Mouse (Mus musculus) heart, postnatal 14 days (tissue): Measurements from ENCODE around the gene Uevld. TPM values are rescaled to one million over a fixed set of nuclear protein-coding genes. Genes with fewer than 3 reads are reported as not detected.
A peak's percentile ranks its signal among the peaks of the same experiment; 100 is the strongest.
"Not testable (repeated sequence)": the region's sequence is repeated elsewhere in the genome, so short reads cannot be mapped to it uniquely, and the experiment has no call there.

ENCODE experiments used
- DNase-seq, 2 experiments: peaks; one replicate each; pipeline ENCODE4 v3.0.0; 2021 to 2022
- intact Hi-C: fragments of 180-260 bp; cut with DNase I; formaldehyde crosslinking; loops from one replicate; pipeline ENCODE4 v1.15.1; 2025
- long read RNA-seq, 2 experiments: library from polyadenylated mRNA; stranded (forward); transcript quantifications; one replicate each; pipeline ENCODE4 v2.0.0; 2021
- total RNA-seq, 2 experiments: library from RNA; stranded (reverse); gene quantifications; 2 replicates each; pipeline ENCODE4 v1.2.3; 2021

The Uevld gene
- 1 to 10 TPM; 8.1 to 9.7 TPM for total RNA-seq
- long read RNA-seq, experiment 1, full-length matches to known transcripts: 2 of 3 reads
- long read RNA-seq, experiment 1, partial matches to known transcripts: 0 of 3 reads
- long read RNA-seq, experiment 1, other reads (novel, unspliced or antisense): 1 of 3 reads
- long read RNA-seq, experiment 2, full-length matches to known transcripts: 6 of 9 reads
- long read RNA-seq, experiment 2, partial matches to known transcripts: 0 of 9 reads
- long read RNA-seq, experiment 2, other reads (novel, unspliced or antisense): 3 of 9 reads

DNA sequence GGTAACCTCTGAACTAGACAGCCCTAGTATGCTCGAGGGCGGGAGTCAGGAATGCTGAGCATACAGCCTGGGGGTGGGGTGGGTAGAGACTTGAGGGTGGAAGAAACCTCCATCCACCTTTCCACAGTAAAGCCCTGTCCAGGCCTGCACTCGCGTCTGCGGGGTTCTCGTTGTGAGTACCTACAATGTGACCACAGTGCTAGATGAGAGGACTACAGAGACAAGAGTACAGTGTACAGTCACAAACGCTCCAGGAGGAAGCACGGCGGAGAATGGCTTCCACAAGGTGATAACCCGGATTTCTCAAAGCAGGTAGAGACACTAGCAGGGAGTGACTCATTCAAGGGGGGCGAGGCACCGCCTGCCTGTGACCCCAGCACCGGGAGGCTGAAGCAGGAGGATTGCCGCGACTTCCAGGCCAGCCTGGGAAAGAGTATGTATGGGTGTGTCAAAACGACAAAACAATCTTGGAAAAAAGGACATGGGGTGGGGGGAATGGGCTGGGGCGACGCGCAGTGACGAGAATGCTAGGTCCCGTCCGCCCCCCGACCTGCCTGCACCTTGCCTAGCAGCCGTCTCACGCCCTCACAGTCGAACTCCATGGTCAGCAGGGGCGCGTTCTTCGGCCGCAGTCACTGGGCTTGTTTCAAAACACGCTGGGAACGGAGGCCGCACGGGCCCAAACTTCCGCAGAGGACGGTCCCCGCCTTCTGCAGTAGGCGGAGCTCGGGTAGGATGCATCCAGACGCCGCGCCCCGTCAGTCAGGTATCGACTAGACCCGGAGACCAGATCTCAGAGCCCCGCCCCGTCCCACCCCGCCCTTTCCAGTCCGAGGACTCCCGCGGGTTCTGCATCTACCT, at the start of gene Uevld:
Gene Uevld, minus strand, starts transcription at position 697 of the 861 bp plus-strand sequence.
- DNase-seq: peak; percentile 94 to 95
- intact Hi-C loops: no loop called here

DNA sequence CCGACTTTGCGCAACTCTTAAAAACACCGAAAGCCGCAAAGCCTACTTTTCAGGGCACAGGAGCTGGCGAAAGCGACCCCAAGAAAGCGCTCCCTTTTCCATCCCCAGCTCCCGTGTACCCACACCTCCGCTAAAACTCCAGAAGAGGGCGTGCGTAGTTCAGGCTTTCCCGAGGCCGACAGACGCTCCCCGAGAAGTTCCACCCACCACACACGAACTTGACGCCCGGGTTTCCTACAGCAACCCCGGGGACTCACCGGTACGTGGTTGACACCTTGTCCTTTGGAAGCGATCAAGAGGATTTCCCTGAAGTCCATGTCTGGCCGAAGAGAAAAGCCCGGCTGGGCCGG, 49.5 kb upstream of the Uevld start:
- DNase-seq: no peak
- intact Hi-C loops: loop anchor here (5.0 to 10.0 kb wide), 3 partner anchors 160 to 293 kb away; partner anchors contain the start of genes Gtf2h1, Hps5, Saa3 and Saal1

- intact Hi-C loops: loop anchor here (5.0 to 10.0 kb wide), 3 partner anchors 160 to 292 kb away; partner anchors contain the start of genes Gtf2h1, Hps5, Saa3 and Saal1
- DNase-seq: no peak
These were observed 48.9 kb upstream of the Uevld start for GRCm38 (mm10) chr7:47007109-47007780.

DNA sequence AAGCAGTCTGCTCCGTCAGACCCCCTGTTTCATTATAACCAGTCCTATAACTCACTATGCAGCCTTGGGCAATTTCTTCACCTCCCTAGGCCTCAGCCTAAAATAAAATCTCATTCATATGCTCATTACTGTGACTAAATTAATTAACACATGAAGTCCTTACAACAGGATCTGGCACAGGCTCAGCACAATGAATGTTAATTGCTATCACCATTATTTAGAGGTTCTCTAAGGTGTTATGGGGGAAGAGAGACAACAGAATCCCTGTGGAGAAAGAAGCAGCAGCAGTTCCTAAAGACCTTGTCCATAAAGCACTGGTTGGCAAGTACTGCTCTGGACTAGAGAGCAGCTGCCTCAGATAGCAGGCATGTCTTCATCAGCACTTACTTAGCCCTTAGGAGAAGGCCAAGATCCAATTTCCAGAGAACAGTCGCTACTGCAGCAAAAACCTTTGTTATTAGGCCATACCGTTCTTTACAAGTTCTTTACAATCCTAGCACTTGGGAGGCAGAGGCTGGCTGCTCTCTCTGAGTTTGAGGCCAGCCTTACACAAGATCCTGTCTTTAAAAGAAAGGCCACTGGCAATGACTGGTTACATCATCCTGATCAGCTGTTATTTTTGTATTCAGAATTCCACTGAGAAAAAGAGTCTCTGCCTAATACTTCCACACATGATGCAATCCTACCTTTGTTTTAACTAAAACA, 45.2 kb upstream of the Uevld start:
- intact Hi-C loops: loop anchor here (10.0 kb wide), 1 partner anchor 289 kb away; the partner anchor contains the start of genes Saa3 and Saal1

GRCm38 (mm10) chr7:47001900-47002275, 43.6 kb upstream of the Uevld start:
- DNase-seq: no peak
- intact Hi-C loops: loop anchor here (10.0 kb wide), 1 partner anchor 287 kb away; the partner anchor contains the start of genes Saa3 and Saal1

More for the DNA sequence above, 45.2 kb upstream of the Uevld start:
- DNase-seq: no peak

- intact Hi-C loops: loop anchor here (10.0 kb wide), 1 partner anchor 287 kb away; the partner anchor contains the start of genes Saa3 and Saal1
- no peak for DNase-seq
These were observed 43.0 kb upstream of the Uevld start for GRCm38 (mm10) chr7:47001125-47001899.

DNA sequence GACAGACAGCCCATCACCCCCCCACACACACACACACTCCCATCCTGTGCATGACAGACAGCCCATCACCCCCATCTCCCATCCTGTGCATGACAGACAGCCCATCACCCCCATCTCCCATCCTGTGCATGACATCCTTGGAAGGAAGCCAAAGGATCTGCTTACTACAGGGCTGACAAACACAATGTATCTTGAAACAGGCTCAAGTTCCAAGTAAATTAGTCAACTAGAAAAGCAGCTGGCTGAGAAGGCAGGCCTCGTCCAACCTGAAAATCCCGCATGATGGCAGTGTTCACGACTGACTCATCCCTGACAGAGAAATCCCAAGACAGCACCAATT, 42.3 kb upstream of the Uevld start:
- DNase-seq: no peak
- intact Hi-C loops: loop anchor here (10.0 kb wide), 1 partner anchor 286 kb away; the partner anchor contains the start of genes Saa3 and Saal1

DNA sequence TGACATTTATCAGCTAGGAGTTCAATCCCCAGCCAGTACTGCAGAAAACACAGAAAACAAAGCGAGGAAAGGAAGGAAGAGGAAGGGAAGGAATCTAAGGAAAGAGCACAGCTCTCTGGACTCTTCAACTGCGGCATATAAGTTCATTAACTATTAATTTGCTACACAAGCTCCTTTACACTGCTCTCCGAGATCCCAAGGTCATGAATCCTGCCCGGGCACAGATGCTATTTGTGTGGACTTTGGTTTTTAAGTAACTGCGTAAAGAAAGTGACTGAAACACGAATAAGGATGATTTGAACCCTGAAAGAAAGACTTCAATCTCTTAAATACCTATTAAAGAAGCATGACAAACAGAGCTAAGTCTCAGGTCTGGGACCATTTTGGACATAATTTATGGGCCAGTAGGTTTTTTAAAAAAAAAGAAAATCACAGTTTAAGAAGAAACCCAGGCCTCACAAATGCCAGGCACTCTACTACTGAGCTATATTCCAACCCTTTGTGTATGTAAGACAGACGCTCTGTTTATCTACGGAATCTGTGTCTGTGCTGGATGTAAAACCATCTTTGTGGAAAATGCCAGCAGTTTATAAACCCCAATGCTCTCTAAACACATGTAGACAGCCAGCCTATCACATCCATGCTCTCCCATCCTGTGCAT, 41.8 kb upstream of the Uevld start:
- intact Hi-C loops: loop anchor here (10.0 kb wide), 1 partner anchor 285 kb away; the partner anchor contains the start of genes Saa3 and Saal1
- DNase-seq: no peak

- DNase-seq: no peak
- intact Hi-C loops: no loop called here
These were observed 40.6 kb upstream of the Uevld start for GRCm38 (mm10) chr7:46998942-46999341.

DNA sequence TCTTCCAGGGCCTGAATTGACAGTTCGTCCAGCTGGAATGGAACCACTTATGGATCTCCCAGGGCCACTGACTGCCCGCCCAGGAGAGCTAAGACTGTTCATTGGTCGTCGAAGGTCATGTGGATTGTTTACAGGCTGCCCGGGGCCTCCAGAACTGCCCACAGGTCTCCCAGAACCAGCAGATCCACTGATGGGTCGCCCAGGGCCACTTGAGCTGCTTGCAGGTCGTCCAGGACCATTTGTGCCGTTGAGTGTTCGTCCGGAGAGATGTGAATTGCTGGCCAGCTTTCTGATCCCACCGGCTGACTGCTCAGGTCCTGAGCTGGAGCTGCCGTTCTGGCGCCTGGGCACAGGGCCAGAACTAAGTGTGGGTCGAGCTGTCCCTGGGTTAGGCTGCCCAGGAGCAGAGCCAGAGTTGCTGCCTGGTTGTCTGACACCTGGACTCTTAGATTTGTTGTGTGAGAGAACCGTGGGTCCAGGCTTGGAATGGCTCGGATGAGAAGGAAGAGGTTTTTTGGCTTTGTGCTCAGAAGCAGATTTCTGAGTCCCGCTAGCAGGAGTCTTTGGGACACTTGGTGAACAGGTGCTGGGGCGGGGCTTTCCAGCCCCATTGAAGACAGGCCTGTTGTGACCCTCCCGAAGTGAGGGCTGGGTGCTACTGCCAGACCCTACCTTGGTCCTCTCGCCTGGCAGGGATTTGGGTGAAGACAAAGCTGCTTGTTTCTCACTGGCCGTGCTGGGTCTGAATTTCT, 39.5 kb upstream of the Uevld start:
- intact Hi-C loops: no loop called here

DNA sequence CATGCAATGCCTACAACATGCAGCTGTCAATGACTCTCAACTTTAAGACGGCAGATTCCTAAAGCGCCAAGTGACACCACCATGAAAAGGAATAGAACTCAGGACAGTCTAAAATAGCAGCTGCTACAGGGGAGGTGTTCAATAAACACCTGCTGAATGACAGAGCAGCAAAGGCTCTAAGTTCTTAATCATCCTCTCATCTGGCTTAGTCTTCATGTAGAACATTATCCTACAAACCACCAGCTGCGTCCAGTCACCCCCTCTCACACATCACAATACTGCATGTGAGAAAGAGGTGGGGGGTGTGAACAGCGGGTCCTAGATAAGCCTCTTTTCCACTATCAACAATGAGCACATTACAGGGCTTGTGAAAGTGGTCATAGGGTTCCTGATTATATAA, 38.7 kb upstream of the Uevld start:
- DNase-seq: no peak
- intact Hi-C loops: no loop called here

More for the DNA sequence above, 39.5 kb upstream of the Uevld start:
- peak; percentile 56 to 63 for DNase-seq

DNA sequence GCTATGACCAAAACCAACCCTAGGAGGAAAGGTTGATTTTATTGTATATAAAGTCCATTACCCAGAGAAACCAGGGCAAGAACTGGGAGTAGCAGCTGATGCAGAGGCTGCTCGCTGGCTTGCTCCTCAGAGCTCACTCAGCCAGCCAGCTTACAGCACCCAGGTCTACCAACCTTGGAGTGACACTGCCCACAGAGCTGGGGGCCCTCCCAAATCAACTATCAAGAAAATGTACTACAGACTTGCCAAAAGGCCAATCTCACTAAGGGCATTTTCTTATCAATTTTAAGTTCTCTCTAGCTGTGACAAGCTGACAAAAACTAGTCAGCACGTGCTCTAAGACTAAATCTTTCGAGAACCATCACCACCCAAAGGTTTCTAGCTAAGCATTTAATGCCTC, 37.2 kb upstream of the Uevld start:
- DNase-seq: no peak
- intact Hi-C loops: no loop called here

DNA sequence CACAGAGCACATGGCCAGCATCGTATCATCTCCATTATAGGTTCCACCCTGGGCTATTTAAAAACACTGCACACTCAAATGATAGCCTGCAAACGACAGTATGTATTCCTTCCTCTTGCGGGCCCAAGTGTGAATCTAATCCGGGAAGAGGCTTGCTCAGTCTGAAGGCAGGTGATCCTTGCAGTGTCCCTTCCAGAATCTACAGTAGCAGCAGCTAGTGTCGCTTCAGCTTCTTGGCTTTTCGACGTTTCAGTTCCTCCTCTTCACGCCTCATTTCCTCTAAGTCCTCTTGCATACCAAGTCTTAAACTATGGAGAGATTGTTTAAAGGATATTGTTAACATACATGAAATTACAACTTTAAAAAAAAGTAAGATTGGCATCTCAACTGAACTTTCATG, 34.8 kb upstream of the Uevld start:
- DNase-seq: no peak
- intact Hi-C loops: no loop called here

- DNase-seq, intact Hi-C loops: not testable (repeated sequence)
These were observed 31.1 kb upstream of the Uevld start for GRCm38 (mm10) chr7:46989387-46989786.

DNA sequence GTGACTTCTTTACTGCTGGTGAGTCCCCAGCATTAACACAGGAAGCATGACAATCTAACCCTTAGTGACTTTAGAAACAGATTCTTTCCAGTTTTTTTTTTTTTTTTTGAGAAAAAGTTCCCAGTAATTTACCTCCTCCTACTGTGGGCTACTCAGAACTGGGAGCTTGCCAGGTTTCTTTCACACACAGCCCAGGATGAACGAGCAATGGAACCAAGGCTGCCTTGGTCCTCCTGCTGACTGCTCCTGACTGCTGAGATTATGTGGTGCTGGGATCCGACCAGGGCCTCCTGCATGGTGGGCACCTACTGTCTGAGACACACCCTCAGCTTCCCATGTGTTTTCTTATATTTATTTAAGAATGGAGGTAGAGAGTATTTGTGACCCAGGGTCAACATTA, 28.7 kb upstream of the Uevld start:
- intact Hi-C loops: no loop called here
- no peak for DNase-seq

- intact Hi-C loops: no loop called here
- peak in 1 of 2 experiments; percentile 21 for DNase-seq
These were observed 28.3 kb upstream of the Uevld start for GRCm38 (mm10) chr7:46986646-46987045.

GRCm38 (mm10) chr7:46985718-46986505, 27.6 kb upstream of the Uevld start:
- DNase-seq: no peak
- intact Hi-C loops: no loop called here
